Mouse (Mus musculus) midbrain, embryonic 16.5 days (tissue): ENCODE measurements around the gene Rbm8a. TPM values are rescaled to one million over a fixed set of nuclear protein-coding genes. Genes with fewer than 3 reads are reported as not detected.
"Not testable (repeated sequence)": the region's sequence is repeated elsewhere in the genome, so short reads cannot be mapped to it uniquely, and the experiment has no call there.

Source experiments
- ATAC-seq: fragments of 200-750 bp; cut with Nextera tagmentation; 2 replicates; pipeline ENCODE4 v1.8.0; 2017; ENCODE audit warnings: moderate TSS enrichment
- H3K27ac ChIP-seq: fragments of 300-500 bp; sonication (generic); 2 replicates; pipeline ENCODE4 v1.5.1; 2014; ENCODE audit warnings: mild to moderate bottlenecking, low read length, mixed read lengths
- H3K27me3 ChIP-seq: fragments of 300-500 bp; sonication (generic); 2 replicates; pipeline ENCODE4 v1.6.1; 2014; ENCODE audit warnings: low read depth, low read length, mixed read lengths; ENCODE audit not compliant: control insufficient read depth, insufficient read depth
- H3K36me3 ChIP-seq: fragments of 300-500 bp; sonication (generic); 2 replicates; pipeline ENCODE4 v1.6.1; 2014; ENCODE audit warnings: mild to moderate bottlenecking, low read length, moderate library complexity, mixed read lengths; ENCODE audit not compliant: control insufficient read depth, insufficient read depth
- H3K4me1 ChIP-seq: fragments of 300-500 bp; sonication (generic); 2 replicates; pipeline ENCODE4 v1.6.1; 2014; ENCODE audit warnings: mild to moderate bottlenecking, low read length, mixed read lengths; ENCODE audit not compliant: control insufficient read depth, insufficient read depth
- H3K4me2 ChIP-seq: fragments of 300-500 bp; sonication (generic); 2 replicates; pipeline ENCODE4 v1.6.1; 2014; ENCODE audit warnings: mild to moderate bottlenecking, low read length, mixed read lengths
- H3K4me3 ChIP-seq: fragments of 300-500 bp; sonication (generic); 2 replicates; pipeline ENCODE4 v1.5.1; 2014; ENCODE audit warnings: low read depth, mild to moderate bottlenecking, low read length, moderate library complexity, mixed read lengths
- H3K9ac ChIP-seq: fragments of 300-500 bp; sonication (generic); 2 replicates; pipeline ENCODE4 v1.6.1; 2014; ENCODE audit warnings: low read depth, low read length, mixed read lengths
- H3K9me3 ChIP-seq: fragments of 300-500 bp; sonication (generic); replicated peaks from 2 replicates; pipeline ENCODE4 v1.6.1; 2014; ENCODE audit warnings: mild to moderate bottlenecking, low read length, mixed read lengths; ENCODE audit not compliant: control insufficient read depth, poor library complexity, severe bottlenecking
- WGBS: fragments of 180-500 bp; shearing (Covaris S2); extraction: QIAGEN DNeasy Blood & Tissue Kit; methylation state at CpG from one replicate; pipeline ENCODE4 v1.1.7; 2014; 5-methylcytosine and 5-hydroxymethylcytosine counted together
- polyA plus RNA-seq: library from polyadenylated mRNA; unstranded; fragments of >200 nt; fragmentation: Nextera tagmentation; extraction: Ambion mirVana; gene quantifications from 2 replicates; pipeline ENCODE4 v1.2.1, GENCODE M21; 2015

The Rbm8a gene
- polyA plus RNA-seq, 1 experiment from 2014 or later, result 123 TPM

GRCm38 (mm10) chr3:96662731-96663316 lies 33.1 kb downstream of the Rbm8a start:
- WGBS, result 43% methylated on average over 8 of the region's 8 CpGs
- no peaks in the 10 kb centered on the region for H3K9me3 ChIP-seq
- H3K9ac ChIP-seq, result peak overlapping the region; percentile 67
- peak overlapping the region; percentile 33 for H3K4me3 ChIP-seq
- H3K27ac ChIP-seq, result peak overlapping the region; percentile 69
- ATAC-seq, result peak; percentile 33; the same call in 1 of the 2 replicates
- no peaks in the 10 kb centered on the region for H3K36me3 ChIP-seq
- H3K27me3 ChIP-seq, result no peaks in the 10 kb centered on the region
- H3K4me2 ChIP-seq, result peak overlapping the region; percentile 65
- H3K4me1 ChIP-seq, result peaks cover 8% of the 10 kb centered on the region

- Histone ChIP-seq H3K4me1 (peaks cover 8% of the 10 kb centered on the region), H3K27me3 (no peaks in the 10 kb centered on the region), H3K9ac (peak overlapping the region; percentile 67), H3K4me3 (peak overlapping the region; percentile 33), H3K36me3 (no peaks in the 10 kb centered on the region), H3K27ac (peak overlapping the region; percentile 69), H3K9me3 (no peaks in the 10 kb centered on the region), H3K4me2 (peak overlapping the region; percentile 65)
- ATAC-seq, result peak; percentile 85
- 3% methylated on average over 16 of the region's 18 CpGs for WGBS
Measured at GRCm38 (mm10) chr3:96663432-96664239, 33.9 kb downstream of the Rbm8a start.

- peaks cover 14% of the 10 kb centered on the region for H3K4me1 ChIP-seq
- not testable (repeated sequence) for H3K4me2 ChIP-seq, H3K27me3 ChIP-seq, H3K36me3 ChIP-seq, ATAC-seq, H3K27ac ChIP-seq, H3K9ac ChIP-seq, H3K4me3 ChIP-seq, H3K9me3 ChIP-seq
- 93% methylated on average over 7 of the region's 7 CpGs for WGBS
Measured at GRCm38 (mm10) chr3:96665732-96666363, 36.1 kb downstream of the Rbm8a start.

GRCm38 (mm10) chr3:96666916-96667315 lies 37.2 kb downstream of the Rbm8a start:
- H3K4me3 ChIP-seq, result no peak overlapping the region
- H3K36me3 ChIP-seq, result no peaks in the 10 kb centered on the region
- ATAC-seq, result no peak
- H3K4me1 ChIP-seq, result peaks cover 14% of the 10 kb centered on the region
- WGBS, result 92% methylated on average over 5 of the region's 5 CpGs
- H3K9ac ChIP-seq, result no peak overlapping the region
- H3K27ac ChIP-seq, result no peak overlapping the region
- no peaks in the 10 kb centered on the region for H3K9me3 ChIP-seq
- peaks cover 12% of the 10 kb centered on the region for H3K27me3 ChIP-seq
- H3K4me2 ChIP-seq, result no peak overlapping the region

- peaks cover 14% of the 10 kb centered on the region for H3K4me1 ChIP-seq
- no peak for ATAC-seq
- H3K27ac ChIP-seq, result no peak overlapping the region
- no peak overlapping the region for H3K9ac ChIP-seq
- no peaks in the 10 kb centered on the region for H3K9me3 ChIP-seq
- no peak overlapping the region for H3K4me2 ChIP-seq
- H3K27me3 ChIP-seq, result peaks cover 12% of the 10 kb centered on the region
- H3K36me3 ChIP-seq, result no peaks in the 10 kb centered on the region
- WGBS, result 56% methylated on average over 1 of the region's 1 CpGs
- H3K4me3 ChIP-seq, result no peak overlapping the region
Measured at GRCm38 (mm10) chr3:96667316-96667715, 37.6 kb downstream of the Rbm8a start.

GRCm38 (mm10) chr3:96668424-96669067 lies 38.8 kb downstream of the Rbm8a start:
- Histone ChIP-seq H3K4me2 (no peak overlapping the region), H3K27me3 (peaks cover 12% of the 10 kb centered on the region), H3K4me1 (peaks cover 7% of the 10 kb centered on the region), H3K36me3 (no peaks in the 10 kb centered on the region), H3K4me3 (no peak overlapping the region), H3K9ac (no peak overlapping the region), H3K27ac (no peak overlapping the region), H3K9me3 (no peaks in the 10 kb centered on the region)
- no peak for ATAC-seq
- WGBS, result 95% methylated on average over 5 of the region's 5 CpGs

- H3K4me2 ChIP-seq, result peak within 1 kb of the TSS; percentile 67
- 5% methylated on average over 34 of the region's 35 CpGs for WGBS
- no peaks in the 10 kb centered on the region for H3K36me3 ChIP-seq
- H3K27ac ChIP-seq, result no peak within 1 kb of the TSS
- H3K4me1 ChIP-seq, result peaks cover 5% of the 10 kb centered on the region; the same call in 1 of the 2 replicates
- H3K4me3 ChIP-seq, result peak within 1 kb of the TSS; percentile 51
- peak; percentile 92 for ATAC-seq
- peak within 1 kb of the TSS; percentile 56 for H3K9ac ChIP-seq
- no peaks in the 10 kb centered on the region for H3K9me3 ChIP-seq
- H3K27me3 ChIP-seq, result peaks cover 12% of the 10 kb centered on the region
Measured at GRCm38 (mm10) chr3:96669727-96670468, 40.2 kb downstream of the Rbm8a start, which contains the start of gene Ankrd35. Ankrd35 (plus strand) TSS chr3:96670131.

- Histone ChIP-seq H3K27ac (no peak overlapping the region), H3K27me3 (peaks cover 12% of the 10 kb centered on the region), H3K36me3 (no peaks in the 10 kb centered on the region), H3K4me1 (peaks cover 5% of the 10 kb centered on the region; the same call in 1 of the 2 replicates), H3K9ac (no peak overlapping the region), H3K4me3 (no peak overlapping the region), H3K9me3 (no peaks in the 10 kb centered on the region), H3K4me2 (no peak overlapping the region)
- ATAC-seq, result no peak
- 94% methylated on average over 5 of the region's 5 CpGs for WGBS
Measured at GRCm38 (mm10) chr3:96671519-96671918, 41.8 kb downstream of the Rbm8a start.
